Mouse (Mus musculus): ENCODE measurements at regions not wholly inside any gene's neighbourhood (a gene's known extent, or its start where the extent isn't known, plus 50 kb on each side); places are given as distances from the start of the nearest gene placed in this dataset.

- peak; percentile 7 for DNase-seq
Observed at GRCm38 (mm10) chr2:52804106-52804825, 53.4 kb upstream of the Fmnl2 start.

DNA sequence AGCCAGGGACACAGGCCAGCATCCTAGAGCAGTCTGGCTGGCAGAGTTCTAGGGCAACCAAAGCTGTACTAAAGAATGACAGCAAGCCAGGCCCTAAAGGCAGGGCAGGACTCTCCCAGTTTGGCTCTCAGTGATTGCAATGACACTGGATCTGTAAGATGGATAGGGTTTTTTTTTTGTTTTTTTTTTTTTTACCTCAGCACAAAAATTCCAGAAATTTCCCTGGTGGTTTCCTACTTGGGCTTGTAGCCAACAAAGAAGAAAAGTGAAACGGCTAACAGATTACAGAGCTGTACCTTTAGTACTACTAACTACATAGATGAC, 52.9 kb upstream of the Fmnl2 start:
- no peak for DNase-seq

GRCm38 (mm10) chr2:52807826-52808225, 49.8 kb upstream of the Fmnl2 start:
- no peak for DNase-seq

Data from cerebellum, adult 9-11 months (tissue).